Mouse (Mus musculus): ENCODE measurements around the gene Pprc1. TPM values are rescaled to one million over a fixed set of nuclear protein-coding genes. Genes with fewer than 3 reads are reported as not detected.

Pprc1 gene
- polyA plus RNA-seq, 1 experiment, result 10.1 TPM

DNA sequence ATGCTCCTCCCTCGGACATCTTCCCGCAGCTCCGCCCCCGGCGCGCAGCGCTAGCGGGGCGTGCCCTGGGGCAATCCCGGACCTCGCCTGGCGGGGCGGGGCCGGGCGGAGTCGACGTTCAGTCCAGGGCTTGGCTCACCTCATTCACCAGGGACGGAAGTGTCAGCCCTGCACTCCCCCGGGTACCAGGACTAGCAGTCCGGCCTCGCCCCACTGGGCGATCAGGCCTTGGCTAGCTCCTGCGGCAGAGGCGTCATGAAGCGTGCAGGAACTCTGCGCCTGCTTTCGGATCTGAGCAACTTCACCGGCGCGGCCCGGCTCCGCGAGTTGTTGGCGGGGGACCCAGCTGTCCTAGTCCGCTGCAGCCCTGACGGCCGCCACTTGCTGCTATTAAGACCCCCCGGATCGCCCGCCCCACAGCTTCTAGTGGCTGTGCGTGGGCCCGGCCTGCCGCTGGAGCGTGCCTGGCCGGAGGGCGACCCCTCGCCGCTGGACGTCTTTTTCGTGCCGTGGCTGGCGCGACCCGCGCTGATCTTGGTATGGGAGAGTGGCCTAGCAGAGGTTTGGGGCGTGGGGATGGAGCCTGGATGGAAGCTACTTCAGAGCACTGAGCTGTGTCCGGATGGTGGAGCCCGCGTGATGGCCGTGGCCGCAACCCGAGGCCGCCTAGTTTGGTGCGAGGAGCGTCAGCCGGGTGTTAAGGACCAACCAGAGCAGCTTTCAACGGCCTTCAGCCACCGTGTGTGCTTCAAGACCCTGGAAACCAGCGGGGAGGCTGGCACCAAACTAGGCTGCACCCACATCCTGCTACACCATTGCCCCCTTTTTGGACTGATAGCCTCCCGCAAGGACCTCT is 41.1 kb upstream of the Pprc1 start, which contains the start of gene Hps6:
Hps6 (plus strand) TSS at position 138 of the 856 bp plus-strand sequence.
- Histone ChIP-seq H3K36me3 (ENCODE audit: control insufficient read depth, insufficient read depth, low read length) (no peaks in the 10 kb centered on the region), H3K4me3 (ENCODE audit: control insufficient read depth, low read depth, low read length) (peak within 1 kb of the TSS; percentile 77), H3K4me1 (ENCODE audit: control insufficient read depth, insufficient read depth, low read length) (peaks cover 6% of the 10 kb centered on the region), H3K27me3 (ENCODE audit: control insufficient read depth, insufficient read depth, low read length) (no peaks in the 10 kb centered on the region), H3K27ac (ENCODE audit: control insufficient read depth, insufficient read depth, low read depth, low read length) (no peak within 1 kb of the TSS; the same call in 1 of the 2 replicates)
- TF ChIP-seq POLR2A (IDR thresholded peaks at IDR 0.05; ENCODE audit: control insufficient read depth, low read depth, low read length) (peak; percentile 71; the same call in 1 of the 2 replicates), CTCF (IDR thresholded peaks at IDR 0.05; ENCODE audit: control insufficient read depth, insufficient read depth, insufficient replicate concordance, low read depth, low read length) (no peak)

DNA sequence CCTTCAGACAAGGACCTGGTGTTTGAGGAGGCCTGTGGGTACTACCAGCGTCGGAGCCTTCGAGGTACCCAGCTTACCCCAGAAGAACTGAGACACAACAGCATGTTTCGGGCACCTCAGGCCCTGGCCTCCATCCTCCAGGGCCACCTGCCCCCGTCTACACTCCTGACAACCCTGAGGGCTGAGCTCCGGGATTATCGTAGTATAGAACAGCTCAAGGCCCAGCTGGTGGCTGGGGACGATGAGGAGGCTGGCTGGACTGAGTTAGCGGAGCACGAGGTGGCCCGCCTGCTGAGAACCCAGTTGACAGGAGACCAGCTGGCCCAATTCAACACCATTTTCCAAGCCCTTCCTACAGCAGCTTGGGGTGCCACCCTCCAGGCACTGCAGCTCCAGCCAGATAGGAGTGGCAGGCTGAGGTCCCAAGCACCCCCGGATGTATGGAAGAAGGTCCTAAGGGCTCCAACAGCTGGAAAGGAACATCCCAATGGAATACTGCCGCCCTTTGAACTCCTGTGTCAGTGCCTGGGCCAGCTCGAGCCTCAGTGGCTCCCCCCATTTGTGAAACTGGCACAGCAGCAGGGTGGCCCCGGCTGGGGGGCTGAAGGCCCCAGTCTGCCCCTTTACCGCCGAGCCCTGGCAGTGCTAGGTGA is 39.7 kb upstream of the Pprc1 start:
- Histone ChIP-seq H3K4me1 (ENCODE audit: control insufficient read depth, insufficient read depth, low read length) (peaks cover 6% of the 10 kb centered on the region), H3K27ac (ENCODE audit: control insufficient read depth, insufficient read depth, low read depth, low read length) (no peak overlapping the region), H3K27me3 (ENCODE audit: control insufficient read depth, insufficient read depth, low read length) (no peaks in the 10 kb centered on the region), H3K36me3 (ENCODE audit: control insufficient read depth, insufficient read depth, low read length) (no peaks in the 10 kb centered on the region), H3K4me3 (ENCODE audit: control insufficient read depth, low read depth, low read length) (no peak overlapping the region)
- TF ChIP-seq POLR2A (IDR thresholded peaks at IDR 0.05; ENCODE audit: control insufficient read depth, low read depth, low read length) (no peak), CTCF (IDR thresholded peaks at IDR 0.05; ENCODE audit: control insufficient read depth, insufficient read depth, insufficient replicate concordance, low read depth, low read length) (no peak)

DNA sequence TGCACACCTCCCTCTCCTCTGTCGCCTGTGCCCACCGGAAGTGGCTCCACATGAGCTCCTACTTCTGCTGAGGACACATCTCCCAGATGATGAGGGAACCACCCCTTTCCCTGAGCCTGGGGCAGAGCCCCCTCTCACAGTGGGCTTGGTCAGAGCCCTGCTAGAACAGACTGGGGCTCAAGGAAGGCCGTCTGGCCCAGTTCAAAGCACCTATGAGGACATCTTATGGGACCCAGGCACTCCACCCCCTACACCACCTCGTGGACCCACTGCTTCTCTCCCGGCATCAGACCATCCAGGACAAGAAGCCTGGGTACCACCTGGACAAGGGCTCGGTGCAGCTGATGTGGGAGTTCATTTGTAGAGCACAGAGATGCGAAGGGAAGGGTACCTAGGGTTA is 39.0 kb upstream of the Pprc1 start:
- Histone ChIP-seq H3K4me1 (ENCODE audit: control insufficient read depth, insufficient read depth, low read length) (peaks cover 6% of the 10 kb centered on the region), H3K4me3 (ENCODE audit: control insufficient read depth, low read depth, low read length) (no peak overlapping the region), H3K27me3 (ENCODE audit: control insufficient read depth, insufficient read depth, low read length) (no peaks in the 10 kb centered on the region), H3K36me3 (ENCODE audit: control insufficient read depth, insufficient read depth, low read length) (no peaks in the 10 kb centered on the region), H3K27ac (ENCODE audit: control insufficient read depth, insufficient read depth, low read depth, low read length) (no peak overlapping the region)
- no peak for TF ChIP-seq CTCF (IDR thresholded peaks at IDR 0.05; ENCODE audit: control insufficient read depth, insufficient read depth, insufficient replicate concordance, low read depth, low read length)
- no peak for TF ChIP-seq POLR2A (IDR thresholded peaks at IDR 0.05; ENCODE audit: control insufficient read depth, low read depth, low read length)

DNA sequence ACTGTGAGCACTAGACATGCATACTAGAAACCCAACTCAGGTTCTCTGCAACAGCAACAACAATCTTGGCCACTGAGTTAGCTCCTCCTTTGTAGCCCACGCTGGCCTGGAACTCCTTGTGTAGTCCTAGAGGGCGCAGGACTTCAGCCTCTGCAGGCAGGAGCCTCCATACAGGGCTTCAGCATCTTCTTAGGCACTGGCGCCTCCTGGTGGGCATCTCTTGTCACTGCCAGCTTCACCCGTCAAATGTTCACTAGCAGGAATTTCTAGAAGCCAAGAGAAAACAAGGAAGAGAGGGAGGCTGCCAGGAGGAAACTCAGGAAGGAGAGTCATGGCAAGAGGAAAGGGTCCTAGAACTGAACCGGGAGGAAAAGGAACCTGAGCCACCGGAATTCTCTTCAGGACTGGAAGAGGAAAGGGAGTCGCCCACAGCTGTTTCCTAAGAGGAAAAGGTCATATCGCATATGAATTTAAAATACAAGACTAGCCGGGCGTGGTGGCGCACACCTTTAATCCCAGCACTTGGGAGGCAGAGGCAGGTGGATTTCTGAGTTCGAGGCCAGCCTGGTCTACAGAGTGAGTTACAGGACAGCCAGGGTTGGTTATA is 30.0 kb upstream of the Pprc1 start:
- no peak overlapping the region for H3K27ac ChIP-seq (ENCODE audit: control insufficient read depth, insufficient read depth, low read depth, low read length)
- no peak overlapping the region for H3K4me3 ChIP-seq (ENCODE audit: control insufficient read depth, low read depth, low read length)
- H3K36me3 ChIP-seq (ENCODE audit: control insufficient read depth, insufficient read depth, low read length), result no peaks in the 10 kb centered on the region
- TF ChIP-seq POLR2A (IDR thresholded peaks at IDR 0.05; ENCODE audit: control insufficient read depth, low read depth, low read length), result no peak
- TF ChIP-seq CTCF (IDR thresholded peaks at IDR 0.05; ENCODE audit: control insufficient read depth, insufficient read depth, insufficient replicate concordance, low read depth, low read length), result peak; percentile 92
- H3K27me3 ChIP-seq (ENCODE audit: control insufficient read depth, insufficient read depth, low read length), result no peaks in the 10 kb centered on the region
- H3K4me1 ChIP-seq (ENCODE audit: control insufficient read depth, insufficient read depth, low read length), result peaks cover 3% of the 10 kb centered on the region; the same call in 1 of the 2 replicates

DNA sequence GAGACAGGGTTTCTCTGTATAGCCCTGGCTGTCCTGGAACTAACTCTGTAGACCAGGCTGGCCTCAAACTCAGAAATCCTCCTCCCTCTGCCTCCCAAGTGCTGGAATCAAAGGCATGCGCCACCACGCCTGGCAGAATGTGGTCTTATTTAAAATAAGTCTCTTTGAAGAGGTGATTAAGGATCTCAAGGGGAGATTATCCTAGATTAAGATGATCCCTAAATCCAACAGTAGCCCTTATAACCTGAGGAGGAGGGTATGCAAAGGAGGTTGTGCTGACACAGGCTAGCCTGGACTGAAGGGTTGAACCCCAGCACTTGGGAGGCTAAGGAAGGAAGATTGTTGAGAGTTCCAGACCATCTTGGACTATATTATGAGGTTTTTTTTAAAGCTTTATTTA is 28.7 kb upstream of the Pprc1 start:
- no peaks in the 10 kb centered on the region for H3K27me3 ChIP-seq (ENCODE audit: control insufficient read depth, insufficient read depth, low read length)
- H3K4me3 ChIP-seq (ENCODE audit: control insufficient read depth, low read depth, low read length), result no peak overlapping the region
- H3K4me1 ChIP-seq (ENCODE audit: control insufficient read depth, insufficient read depth, low read length), result peaks cover 3% of the 10 kb centered on the region; the same call in 1 of the 2 replicates
- no peaks in the 10 kb centered on the region for H3K36me3 ChIP-seq (ENCODE audit: control insufficient read depth, insufficient read depth, low read length)
- no peak overlapping the region for H3K27ac ChIP-seq (ENCODE audit: control insufficient read depth, insufficient read depth, low read depth, low read length)
- TF ChIP-seq CTCF (IDR thresholded peaks at IDR 0.05; ENCODE audit: control insufficient read depth, insufficient read depth, insufficient replicate concordance, low read depth, low read length) (no peak), POLR2A (IDR thresholded peaks at IDR 0.05; ENCODE audit: control insufficient read depth, low read depth, low read length) (no peak)

DNA sequence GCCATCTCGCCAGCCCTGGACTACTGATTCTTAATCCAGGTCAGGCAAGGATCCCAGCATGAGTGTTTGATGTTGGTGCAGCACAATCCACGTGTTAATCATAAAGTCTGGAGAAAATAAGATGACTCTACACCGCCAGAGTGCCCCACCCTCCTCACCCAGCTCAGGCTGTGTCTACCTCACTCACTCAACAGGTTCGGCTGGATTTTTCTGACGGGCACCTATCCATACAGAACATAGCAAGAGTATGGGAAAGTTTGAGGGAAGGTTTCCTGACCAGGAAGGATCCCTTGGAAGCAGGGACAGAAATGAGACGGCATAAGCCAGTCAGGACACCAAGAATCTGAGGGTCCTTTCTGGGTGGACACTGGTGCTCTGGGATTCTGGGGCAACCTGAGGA is 19.7 kb upstream of the Pprc1 start:
- Histone ChIP-seq H3K27ac (ENCODE audit: control insufficient read depth, insufficient read depth, low read depth, low read length) (no peak overlapping the region), H3K4me1 (ENCODE audit: control insufficient read depth, insufficient read depth, low read length) (no peaks in the 10 kb centered on the region; the same call in 1 of the 2 replicates), H3K27me3 (ENCODE audit: control insufficient read depth, insufficient read depth, low read length) (no peaks in the 10 kb centered on the region), H3K36me3 (ENCODE audit: control insufficient read depth, insufficient read depth, low read length) (no peaks in the 10 kb centered on the region), H3K4me3 (ENCODE audit: control insufficient read depth, low read depth, low read length) (no peak overlapping the region)
- TF ChIP-seq POLR2A (IDR thresholded peaks at IDR 0.05; ENCODE audit: control insufficient read depth, low read depth, low read length) (no peak), CTCF (IDR thresholded peaks at IDR 0.05; ENCODE audit: control insufficient read depth, insufficient read depth, insufficient replicate concordance, low read depth, low read length) (no peak)

DNA sequence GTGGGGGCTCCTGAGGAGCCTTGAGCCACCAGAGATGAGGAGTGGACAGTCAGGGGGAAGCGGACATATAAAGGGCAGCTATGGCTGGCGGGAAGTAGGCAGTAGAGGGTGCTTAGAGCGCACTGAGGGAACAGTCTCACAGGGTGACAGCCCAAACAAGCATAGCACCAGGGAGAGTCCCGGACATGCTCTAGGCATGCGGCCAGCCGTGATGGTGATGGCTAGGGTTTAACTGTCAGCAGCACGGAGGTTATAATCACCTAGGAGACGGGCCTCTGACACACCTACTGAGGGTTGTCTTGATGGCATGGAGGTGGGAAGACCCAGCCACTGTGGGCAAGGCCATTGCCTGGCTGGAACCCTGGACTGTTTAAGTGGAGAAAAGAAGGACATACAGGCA is 18.1 kb upstream of the Pprc1 start:
- H3K27me3 ChIP-seq (ENCODE audit: control insufficient read depth, insufficient read depth, low read length), result no peaks in the 10 kb centered on the region
- H3K4me3 ChIP-seq (ENCODE audit: control insufficient read depth, low read depth, low read length), result no peak overlapping the region
- no peaks in the 10 kb centered on the region; the same call in 1 of the 2 replicates for H3K4me1 ChIP-seq (ENCODE audit: control insufficient read depth, insufficient read depth, low read length)
- H3K27ac ChIP-seq (ENCODE audit: control insufficient read depth, insufficient read depth, low read depth, low read length), result no peak overlapping the region
- TF ChIP-seq CTCF (IDR thresholded peaks at IDR 0.05; ENCODE audit: control insufficient read depth, insufficient read depth, insufficient replicate concordance, low read depth, low read length), result no peak
- no peak for TF ChIP-seq POLR2A (IDR thresholded peaks at IDR 0.05; ENCODE audit: control insufficient read depth, low read depth, low read length)
- H3K36me3 ChIP-seq (ENCODE audit: control insufficient read depth, insufficient read depth, low read length), result no peaks in the 10 kb centered on the region

Measured in testis, adult 2 months (tissue).